Mouse (Mus musculus): Measurements from ENCODE around the gene Tcn2. TPM values are rescaled to one million over a fixed set of nuclear protein-coding genes. Genes with fewer than 3 reads are reported as not detected.

The Tcn2 gene
- polyA plus RNA-seq, 1 experiment from 2014 or later = 37.9 TPM

DNA sequence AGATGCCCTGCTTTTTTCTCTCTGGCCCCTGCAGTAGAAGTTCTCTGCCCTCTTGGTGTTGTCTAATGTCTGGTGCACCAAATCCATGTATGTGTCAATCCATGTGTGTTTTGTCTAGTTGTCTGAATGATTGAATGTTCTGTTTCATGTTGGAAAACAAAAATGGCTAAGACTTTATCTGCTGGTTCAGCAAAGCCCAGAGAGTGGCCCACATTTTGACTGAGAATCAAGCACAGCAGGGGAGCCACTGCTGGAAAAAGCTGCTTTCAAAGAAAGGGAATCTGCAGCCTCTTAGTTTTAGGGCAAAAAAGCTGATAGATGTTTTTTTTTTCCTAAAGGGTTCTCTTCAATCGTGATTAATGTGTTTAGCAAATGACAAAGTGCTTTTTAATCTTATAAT is 14.4 kb upstream of the Tcn2 start:
- no peak for TF ChIP-seq CTCF (IDR thresholded peaks at IDR 0.05; ENCODE audit: low read depth)

DNA sequence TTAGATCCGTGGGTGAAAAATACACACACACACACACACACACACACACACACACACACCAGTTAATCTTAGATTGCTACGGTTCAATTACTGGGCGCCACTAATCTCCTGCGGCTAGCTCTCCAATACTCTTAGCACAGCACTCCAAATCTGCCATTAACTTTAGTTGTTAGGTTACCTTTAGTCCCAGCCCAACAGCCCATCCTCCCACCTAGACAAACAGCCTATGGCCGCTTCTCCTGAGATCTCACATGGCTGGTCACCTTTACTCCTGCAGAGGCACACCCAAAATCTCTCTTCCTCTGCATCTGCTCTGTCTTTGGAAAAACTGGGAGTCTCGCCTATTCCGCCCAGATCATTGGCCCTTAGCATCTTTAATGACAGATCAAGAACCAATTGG is 9.4 kb upstream of the Tcn2 start:
- WGBS = 82% methylated on average over 7 of the region's 7 CpGs

More for the DNA sequence above, 14.4 kb upstream of the Tcn2 start:
- no peak overlapping the region for H3K27ac ChIP-seq (ENCODE audit: low read depth)
- no peaks in the 10 kb centered on the region for H3K9me3 ChIP-seq (ENCODE audit: low read depth, low read length)
- no peaks in the 10 kb centered on the region for H3K4me1 ChIP-seq (ENCODE audit: insufficient read depth)
- H3K36me3 ChIP-seq (ENCODE audit: insufficient read depth) = no peaks in the 10 kb centered on the region
- ATAC-seq (ENCODE audit: insufficient read depth) = no peak
- no peak overlapping the region for H3K4me3 ChIP-seq (ENCODE audit: low read depth, low read length)
- no peak overlapping the region for H3K9ac ChIP-seq
- DNase-seq = no peak
- H3K27me3 ChIP-seq (ENCODE audit: insufficient read depth, low read length) = no peaks in the 10 kb centered on the region
- H3K4me2 ChIP-seq = no peak overlapping the region
- WGBS = 23% methylated on average over 1 of the region's 1 CpGs

DNA sequence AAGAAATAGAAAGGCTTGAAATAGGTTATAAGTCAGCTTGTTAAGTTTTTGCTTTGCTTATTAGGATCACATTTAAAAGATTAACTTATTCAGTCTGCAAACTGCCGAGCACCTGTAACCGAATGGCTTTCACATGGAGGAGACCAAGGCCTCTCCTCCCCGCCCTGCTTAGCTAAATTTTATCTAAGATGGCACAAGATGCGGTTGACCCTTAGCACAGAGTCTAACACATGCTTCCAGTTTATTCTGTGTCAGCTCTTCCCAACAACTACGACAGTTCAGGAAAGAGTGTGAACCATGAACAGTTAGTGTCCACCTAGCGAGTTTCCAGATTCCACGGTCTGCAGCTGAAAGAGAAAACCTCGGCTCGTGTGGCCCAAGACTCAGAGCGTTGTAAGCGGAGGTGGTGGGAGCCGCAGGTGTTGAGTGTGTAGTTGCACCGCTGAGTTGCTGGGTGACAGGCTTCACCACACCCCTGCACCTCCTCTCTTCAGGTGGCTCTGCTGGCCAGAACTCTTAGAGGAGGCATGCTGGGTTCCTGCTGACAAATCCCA is 5.4 kb upstream of the Tcn2 start:
- Histone ChIP-seq H3K9ac (no peak overlapping the region), H3K27ac (ENCODE audit: low read depth) (no peak overlapping the region), H3K27me3 (ENCODE audit: insufficient read depth, low read length) (no peaks in the 10 kb centered on the region), H3K36me3 (ENCODE audit: insufficient read depth) (no peaks in the 10 kb centered on the region), H3K4me3 (ENCODE audit: low read depth, low read length) (no peak overlapping the region), H3K9me3 (ENCODE audit: low read depth, low read length) (no peaks in the 10 kb centered on the region), H3K4me2 (no peak overlapping the region), H3K4me1 (ENCODE audit: insufficient read depth) (no peaks in the 10 kb centered on the region)
- 68% methylated on average over 13 of the region's 13 CpGs for WGBS
- DNase-seq (no peak), ATAC-seq (ENCODE audit: insufficient read depth) (no peak)
- TF ChIP-seq CTCF (IDR thresholded peaks at IDR 0.05; ENCODE audit: low read depth) = no peak

More for the DNA sequence above, 9.4 kb upstream of the Tcn2 start:
- Histone ChIP-seq H3K27ac (ENCODE audit: low read depth) (no peak overlapping the region), H3K9ac (no peak overlapping the region), H3K4me1 (ENCODE audit: insufficient read depth) (no peaks in the 10 kb centered on the region), H3K4me2 (no peak overlapping the region), H3K27me3 (ENCODE audit: insufficient read depth, low read length) (no peaks in the 10 kb centered on the region), H3K4me3 (ENCODE audit: low read depth, low read length) (no peak overlapping the region), H3K36me3 (ENCODE audit: insufficient read depth) (no peaks in the 10 kb centered on the region), H3K9me3 (ENCODE audit: low read depth, low read length) (no peaks in the 10 kb centered on the region)
- ATAC-seq (ENCODE audit: insufficient read depth) (no peak), DNase-seq (no peak)
- no peak for TF ChIP-seq CTCF (IDR thresholded peaks at IDR 0.05; ENCODE audit: low read depth)

- TF ChIP-seq CTCF (IDR thresholded peaks at IDR 0.05; ENCODE audit: low read depth) = no peak
- Histone ChIP-seq H3K4me2 (no peak overlapping the region), H3K27ac (ENCODE audit: low read depth) (no peak overlapping the region), H3K9ac (no peak overlapping the region), H3K9me3 (ENCODE audit: low read depth, low read length) (no peaks in the 10 kb centered on the region), H3K4me3 (ENCODE audit: low read depth, low read length) (no peak overlapping the region), H3K36me3 (ENCODE audit: insufficient read depth) (no peaks in the 10 kb centered on the region), H3K4me1 (ENCODE audit: insufficient read depth) (no peaks in the 10 kb centered on the region), H3K27me3 (ENCODE audit: insufficient read depth, low read length) (no peaks in the 10 kb centered on the region)
- ATAC-seq (ENCODE audit: insufficient read depth) (no peak), DNase-seq (no peak)
- 66% methylated on average over 3 of the region's 3 CpGs for WGBS
Observed at GRCm38 (mm10) chr11:3936318-3936717, 4.4 kb upstream of the Tcn2 start.

DNA sequence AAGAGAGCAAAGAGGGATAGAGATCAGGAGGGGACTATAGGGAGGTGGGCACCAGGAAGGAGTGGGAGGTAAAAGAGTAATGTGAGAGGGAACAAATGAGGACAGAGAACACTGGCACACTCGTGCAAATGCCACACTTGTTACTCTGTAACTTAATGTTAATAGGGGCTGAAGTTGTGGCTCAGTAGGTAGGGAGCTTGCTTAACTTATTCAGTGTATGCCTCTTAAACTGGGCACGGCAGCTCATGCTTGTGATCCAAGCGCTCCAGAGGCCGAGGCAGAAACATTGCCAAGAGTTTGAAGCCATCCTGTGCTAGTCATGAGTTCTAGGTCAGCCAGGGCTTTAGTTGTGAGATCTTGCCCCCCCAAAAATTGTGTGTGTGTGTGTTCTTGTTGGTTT is 3.2 kb upstream of the Tcn2 start:
- H3K4me3 ChIP-seq (ENCODE audit: low read depth, low read length) = no peak overlapping the region
- no peak overlapping the region for H3K9ac ChIP-seq
- H3K36me3 ChIP-seq (ENCODE audit: insufficient read depth) = no peaks in the 10 kb centered on the region
- H3K27ac ChIP-seq (ENCODE audit: low read depth) = no peak overlapping the region
- WGBS = 73% methylated on average over 4 of the region's 4 CpGs
- no peak overlapping the region for H3K4me2 ChIP-seq
- ATAC-seq (ENCODE audit: insufficient read depth) (no peak), DNase-seq (no peak)
- H3K4me1 ChIP-seq (ENCODE audit: insufficient read depth) = no peaks in the 10 kb centered on the region
- H3K9me3 ChIP-seq (ENCODE audit: low read depth, low read length) = no peaks in the 10 kb centered on the region
- H3K27me3 ChIP-seq (ENCODE audit: insufficient read depth, low read length) = no peaks in the 10 kb centered on the region
- no peak for TF ChIP-seq CTCF (IDR thresholded peaks at IDR 0.05; ENCODE audit: low read depth)

- ATAC-seq (ENCODE audit: insufficient read depth) = no peak
Observed at GRCm38 (mm10) chr11:3933756-3934285, 1.9 kb upstream of the Tcn2 start.

GRCm38 (mm10) chr11:3930931-3931330 is 1.0 kb downstream of the Tcn2 start:
- DNase-seq (no peak), ATAC-seq (ENCODE audit: insufficient read depth) (no peak)
- no peaks in the 10 kb centered on the region; the same call in 1 of the 2 replicates for H3K36me3 ChIP-seq (ENCODE audit: insufficient read depth)
- H3K27ac ChIP-seq (ENCODE audit: low read depth) = no peak overlapping the region
- H3K9ac ChIP-seq = no peak overlapping the region; the same call in 1 of the 2 replicates
- TF ChIP-seq CTCF (IDR thresholded peaks at IDR 0.05; ENCODE audit: low read depth) = no peak
- 28% methylated on average over 6 of the region's 6 CpGs for WGBS
- no peaks in the 10 kb centered on the region for H3K9me3 ChIP-seq (ENCODE audit: low read depth, low read length)
- no peaks in the 10 kb centered on the region for H3K27me3 ChIP-seq (ENCODE audit: insufficient read depth, low read length)
- H3K4me1 ChIP-seq (ENCODE audit: insufficient read depth) = no peaks in the 10 kb centered on the region
- peak overlapping the region; percentile 72 for H3K4me2 ChIP-seq
- H3K4me3 ChIP-seq (ENCODE audit: low read depth, low read length) = peak overlapping the region; percentile 47

More at GRCm38 (mm10) chr11:3933756-3934285, 1.9 kb upstream of the Tcn2 start:
- no peaks in the 10 kb centered on the region for H3K36me3 ChIP-seq (ENCODE audit: insufficient read depth)
- H3K9me3 ChIP-seq (ENCODE audit: low read depth, low read length) = no peaks in the 10 kb centered on the region
- no peaks in the 10 kb centered on the region for H3K27me3 ChIP-seq (ENCODE audit: insufficient read depth, low read length)
- no peak for TF ChIP-seq CTCF (IDR thresholded peaks at IDR 0.05; ENCODE audit: low read depth)
- no peak overlapping the region for H3K9ac ChIP-seq
- no peak for DNase-seq
- H3K4me1 ChIP-seq (ENCODE audit: insufficient read depth) = no peaks in the 10 kb centered on the region
- no peak overlapping the region for H3K27ac ChIP-seq (ENCODE audit: low read depth)
- 89% methylated on average over 9 of the region's 9 CpGs for WGBS
- no peak overlapping the region for H3K4me2 ChIP-seq
- no peak overlapping the region for H3K4me3 ChIP-seq (ENCODE audit: low read depth, low read length)
